Mouse (Mus musculus) spleen, postnatal 4 days (tissue): Measurements from ENCODE around the gene Nr2e1.

Source experiments
- DNase-seq, 2 experiments: peaks; one replicate each; pipeline ENCODE4 v3.0.0; 2022; ENCODE audit warnings: low spot score in 2 of 2

Nr2e1 gene

GRCm38 (mm10) chr10:42587961-42588750 lies 4.7 kb upstream of the Nr2e1 start:
- no peak for DNase-seq

GRCm38 (mm10) chr10:42585596-42586305 lies 2.3 kb upstream of the Nr2e1 start:
- no peak for DNase-seq

- DNase-seq: no peak
These were observed 1.7 kb upstream of the Nr2e1 start for GRCm38 (mm10) chr10:42585156-42585555.

- no peak for DNase-seq
These were observed 1.1 kb upstream of the Nr2e1 start for GRCm38 (mm10) chr10:42584436-42584983.

GRCm38 (mm10) chr10:42583902-42584435 lies 537 bp upstream of the Nr2e1 start:
- DNase-seq: no peak

- DNase-seq: no peak
These were observed 794 bp downstream of the Nr2e1 start for GRCm38 (mm10) chr10:42582566-42583110.

- no peak for DNase-seq
These were observed 1.5 kb downstream of the Nr2e1 start for GRCm38 (mm10) chr10:42581694-42582565.

GRCm38 (mm10) chr10:42580951-42581277 lies 2.5 kb downstream of the Nr2e1 start:
- DNase-seq: no peak

GRCm38 (mm10) chr10:42580131-42580950 lies 3.1 kb downstream of the Nr2e1 start:
- no peak for DNase-seq

GRCm38 (mm10) chr10:42579475-42580130 lies 3.8 kb downstream of the Nr2e1 start:
- DNase-seq: no peak

GRCm38 (mm10) chr10:42578698-42579474 lies 4.5 kb downstream of the Nr2e1 start:
- no peak for DNase-seq

- DNase-seq: no peak
These were observed 5.2 kb downstream of the Nr2e1 start for GRCm38 (mm10) chr10:42578281-42578675.

GRCm38 (mm10) chr10:42577525-42578280 lies 5.7 kb downstream of the Nr2e1 start:
- no peak for DNase-seq

GRCm38 (mm10) chr10:42574639-42575038 lies 8.8 kb downstream of the Nr2e1 start:
- DNase-seq: no peak

- no peak for DNase-seq
These were observed 10.5 kb downstream of the Nr2e1 start for GRCm38 (mm10) chr10:42572971-42573370.

GRCm38 (mm10) chr10:42572567-42572966 lies 10.9 kb downstream of the Nr2e1 start:
- DNase-seq: no peak

GRCm38 (mm10) chr10:42562272-42562671 lies 21.2 kb downstream of the Nr2e1 start:
- peak in 1 of 2 experiments; percentile 37 for DNase-seq

- no peak for DNase-seq
These were observed 23.7 kb downstream of the Nr2e1 start for GRCm38 (mm10) chr10:42559581-42560200.
